Mouse (Mus musculus) frontal cortex, postnatal 25 days (tissue): Measurements from ENCODE around the gene Ugt1a6a.

Source experiments
- DNase-seq, 2 experiments: peaks; one replicate each; pipeline ENCODE4 v3.0.0; 2022; ENCODE audit warnings: low spot score in 2 of 2

Gene Ugt1a6a

DNA sequence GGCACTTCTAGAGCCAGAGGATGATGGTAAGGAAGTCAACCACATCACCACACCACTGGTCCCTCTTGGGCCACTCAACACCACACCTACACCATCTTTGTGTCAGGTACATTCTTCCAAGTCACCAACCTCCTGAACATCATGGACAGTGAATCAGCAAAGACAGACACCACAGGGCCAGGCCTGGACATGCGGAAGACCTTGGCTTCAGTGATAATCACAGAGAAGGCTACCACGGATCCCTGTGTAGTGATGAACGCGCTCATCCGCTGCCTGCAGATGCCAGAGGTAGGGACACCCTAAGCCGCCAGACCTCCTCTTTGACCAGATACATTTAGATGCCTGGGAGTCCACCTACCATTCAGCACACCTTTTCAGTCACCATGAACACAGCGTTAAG lies 93.5 kb downstream of the Ugt1a6a start:
- DNase-seq, result peak in 1 of 2 experiments; percentile 3

DNA sequence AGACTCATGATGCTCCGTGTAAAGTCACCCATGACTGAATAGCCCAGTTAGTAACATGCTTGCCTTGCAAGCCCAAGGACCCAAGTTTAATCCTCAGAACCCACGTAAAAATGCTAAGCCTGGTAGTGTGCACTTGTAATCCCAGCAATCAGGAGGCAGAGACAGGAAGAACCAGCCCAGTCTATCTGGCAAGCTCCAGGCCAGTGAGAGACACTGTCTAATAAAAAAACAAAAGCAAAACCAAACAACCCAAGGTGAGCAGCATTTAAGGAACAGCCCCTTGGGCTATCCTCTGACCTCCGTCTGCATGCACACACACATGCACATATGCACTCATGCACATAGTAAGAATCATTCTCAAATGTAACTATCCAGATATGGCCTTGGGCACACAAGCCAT lies 95.0 kb downstream of the Ugt1a6a start:
- DNase-seq, result no peak

DNA sequence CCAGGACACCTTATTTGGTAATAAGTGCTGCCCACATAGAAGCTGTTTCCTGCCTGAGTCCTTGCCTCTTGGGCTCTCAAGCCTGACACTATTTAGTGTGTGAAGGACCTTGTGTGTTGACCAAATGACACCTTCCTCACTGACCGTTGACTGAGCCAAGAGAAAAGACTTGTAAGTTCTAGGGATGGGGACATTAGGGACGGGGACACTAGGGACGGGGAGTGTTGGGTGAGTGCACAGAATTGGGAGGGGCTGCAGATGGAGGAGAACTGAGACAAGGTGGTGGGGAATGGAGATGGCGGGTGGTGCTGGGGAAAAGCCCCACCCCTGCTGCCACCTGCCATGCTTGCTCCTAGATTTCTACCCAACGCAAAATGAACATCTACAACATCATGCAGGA lies 95.4 kb downstream of the Ugt1a6a start:
- DNase-seq, result no peak

- DNase-seq, result no peak
Measured at GRCm38 (mm10) chr1:88230421-88230820, 95.8 kb downstream of the Ugt1a6a start.

- no peak for DNase-seq
Measured at GRCm38 (mm10) chr1:88230981-88231802, 96.6 kb downstream of the Ugt1a6a start.

DNA sequence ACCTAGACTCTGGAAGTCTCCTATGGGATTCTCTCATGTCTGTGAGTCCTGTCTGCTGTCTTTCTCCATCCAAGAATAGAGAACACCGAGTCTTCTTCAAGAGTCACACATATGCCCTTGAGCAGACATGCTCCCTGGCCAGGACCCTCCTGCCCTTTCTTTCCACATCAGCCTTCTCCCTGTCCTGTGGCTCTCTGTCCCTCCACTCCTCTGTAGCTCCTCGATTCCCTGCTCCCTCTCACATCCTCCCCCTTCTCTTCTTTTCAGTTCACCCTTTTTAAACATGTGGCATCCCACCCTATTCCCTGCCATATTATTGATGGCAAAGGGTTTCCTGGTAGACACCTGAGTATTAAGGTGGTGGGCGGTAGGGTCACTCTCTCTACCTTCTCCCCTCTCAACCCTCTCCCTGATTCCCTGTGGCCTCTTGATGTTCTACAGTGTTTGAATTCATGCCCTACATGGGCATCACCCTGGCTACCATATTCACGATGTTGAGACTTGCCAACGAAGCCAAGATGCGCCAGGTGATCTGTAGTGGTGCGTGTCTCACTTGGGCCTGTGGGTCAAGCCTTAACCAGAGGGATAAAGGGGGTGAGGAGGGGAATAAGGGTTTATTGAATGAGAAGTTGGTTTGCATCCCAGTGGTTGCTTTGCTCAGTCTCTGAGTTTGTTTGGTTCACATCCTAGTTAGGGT lies 97.3 kb downstream of the Ugt1a6a start:
- no peak for DNase-seq

- no peak for DNase-seq
Measured at GRCm38 (mm10) chr1:88232664-88233380, 98.2 kb downstream of the Ugt1a6a start.

DNA sequence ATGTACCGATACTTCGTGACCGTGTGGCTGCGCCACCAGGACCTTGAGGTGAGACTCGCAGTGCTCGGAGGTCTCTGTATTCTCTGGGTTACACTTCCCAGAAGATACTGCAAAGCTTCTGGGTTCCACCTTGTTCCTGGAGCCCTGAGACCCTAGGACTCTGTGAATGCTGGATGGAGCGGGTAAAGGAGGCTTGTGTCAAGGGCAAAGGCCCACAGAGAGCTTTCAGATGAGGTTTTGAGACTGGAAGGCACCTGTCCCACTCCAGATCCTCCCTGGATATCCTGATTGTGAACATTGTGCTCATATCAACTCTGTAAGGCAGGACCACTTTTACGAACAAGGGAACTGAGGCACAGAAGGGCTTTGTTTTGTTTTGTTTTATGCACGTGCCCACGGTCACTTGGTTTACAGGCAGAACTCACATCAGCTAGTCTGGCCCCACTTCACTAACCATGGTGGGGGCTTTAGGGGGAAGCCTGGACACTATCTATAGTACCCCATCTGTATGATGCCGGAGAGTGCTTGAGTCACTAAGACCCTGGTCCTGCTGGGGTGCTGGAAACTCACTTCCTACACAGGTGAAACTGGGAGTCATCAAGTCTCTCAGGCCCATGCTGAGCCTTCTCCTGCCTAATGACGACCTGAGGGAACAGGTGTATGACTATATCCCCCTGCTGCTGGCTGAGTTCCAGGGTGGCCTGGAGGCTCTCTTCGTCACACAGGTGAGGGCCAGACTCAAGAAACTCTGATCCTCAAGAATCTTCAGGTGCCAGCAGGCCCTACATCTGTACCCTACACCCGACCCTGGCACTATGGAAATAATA lies 99.0 kb downstream of the Ugt1a6a start:
- DNase-seq, result no peak

- no peak for DNase-seq
Measured at GRCm38 (mm10) chr1:88234248-88234610, 99.6 kb downstream of the Ugt1a6a start.

DNA sequence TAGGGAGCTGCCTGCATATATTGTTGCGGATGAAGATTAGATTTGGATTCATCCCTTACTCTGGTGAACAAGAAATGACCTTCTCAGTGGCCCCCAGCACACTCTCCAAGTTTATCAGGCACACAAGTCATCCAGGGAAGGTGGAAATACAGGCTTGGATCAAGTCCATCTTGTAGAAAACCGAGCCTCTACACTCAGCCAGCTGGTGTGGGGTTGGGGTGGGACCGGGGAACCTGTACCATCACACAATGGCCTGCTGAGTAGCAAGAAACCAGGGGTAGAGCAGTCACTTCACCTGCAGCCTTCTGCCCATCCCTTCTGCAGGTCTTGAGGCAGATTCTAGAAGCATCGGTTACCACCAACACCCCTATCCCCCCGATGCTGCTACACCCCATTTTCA lies 100.0 kb downstream of the Ugt1a6a start:
- no peak for DNase-seq

DNA sequence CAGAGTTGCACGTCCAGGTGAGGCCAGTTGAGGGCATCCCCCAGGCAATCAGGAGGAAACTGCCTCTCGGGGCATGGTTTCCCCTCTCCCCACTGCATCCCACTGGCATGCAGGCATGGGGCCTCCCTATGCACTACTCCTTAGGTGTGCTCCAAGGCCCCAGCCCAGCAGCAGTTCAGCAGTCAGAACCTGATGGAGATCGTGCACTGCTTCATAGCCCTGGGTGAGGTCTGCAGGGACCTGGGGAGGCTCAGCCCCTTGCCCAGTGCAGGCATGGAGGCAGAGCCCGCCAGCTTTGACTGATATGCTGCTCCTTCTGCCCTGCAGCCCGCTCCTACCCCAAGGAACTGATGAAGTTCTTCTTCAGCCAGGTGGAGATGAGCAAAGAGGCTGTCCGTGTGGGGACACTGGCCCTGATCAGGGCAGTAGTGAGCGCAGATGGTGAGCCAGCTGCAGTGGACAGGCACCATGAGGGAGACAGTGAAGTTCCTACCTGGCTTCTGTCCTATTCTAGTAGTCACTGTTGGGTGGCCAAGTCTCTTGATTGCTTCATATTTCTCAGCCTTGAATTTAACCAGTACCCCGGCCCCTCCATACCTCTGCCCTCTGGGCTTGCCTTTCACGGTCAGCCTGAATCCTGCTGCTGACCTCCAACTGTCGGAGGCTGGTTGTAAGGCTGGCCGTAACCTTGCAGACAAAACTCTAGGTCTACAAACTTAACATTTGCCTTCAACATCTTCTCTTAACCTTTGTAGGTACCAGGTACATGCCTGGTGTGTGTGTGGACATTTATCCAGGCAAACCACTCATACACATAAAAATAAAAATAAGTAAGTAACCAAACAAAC lies 100.7 kb downstream of the Ugt1a6a start:
- DNase-seq, result no peak

- DNase-seq, result no peak
Measured at GRCm38 (mm10) chr1:88235894-88236415, 101.3 kb downstream of the Ugt1a6a start.

GRCm38 (mm10) chr1:88237311-88237710 lies 102.7 kb downstream of the Ugt1a6a start:
- DNase-seq, result no peak

- no peak for DNase-seq
Measured at GRCm38 (mm10) chr1:88238771-88239170, 104.2 kb downstream of the Ugt1a6a start.

DNA sequence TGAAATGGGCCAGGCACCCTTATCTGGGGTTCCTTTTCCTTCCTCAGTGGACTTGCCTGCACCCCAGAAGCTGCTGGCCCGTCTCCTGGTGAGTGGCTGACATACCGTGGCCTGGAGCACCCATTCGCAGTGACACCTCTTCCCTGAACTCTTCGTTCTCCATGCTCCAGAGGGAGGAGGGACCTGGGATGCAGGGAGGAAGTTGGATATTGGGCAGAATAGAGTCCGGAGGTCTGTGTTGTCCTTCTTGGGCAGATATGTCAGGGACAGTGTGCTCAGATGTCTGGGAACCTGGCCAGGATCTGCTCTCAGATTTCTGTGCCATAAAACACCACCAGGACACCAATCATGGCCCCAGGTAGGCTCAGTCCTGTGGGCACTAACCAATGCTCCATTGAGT lies 105.5 kb downstream of the Ugt1a6a start:
- DNase-seq, result no peak

DNA sequence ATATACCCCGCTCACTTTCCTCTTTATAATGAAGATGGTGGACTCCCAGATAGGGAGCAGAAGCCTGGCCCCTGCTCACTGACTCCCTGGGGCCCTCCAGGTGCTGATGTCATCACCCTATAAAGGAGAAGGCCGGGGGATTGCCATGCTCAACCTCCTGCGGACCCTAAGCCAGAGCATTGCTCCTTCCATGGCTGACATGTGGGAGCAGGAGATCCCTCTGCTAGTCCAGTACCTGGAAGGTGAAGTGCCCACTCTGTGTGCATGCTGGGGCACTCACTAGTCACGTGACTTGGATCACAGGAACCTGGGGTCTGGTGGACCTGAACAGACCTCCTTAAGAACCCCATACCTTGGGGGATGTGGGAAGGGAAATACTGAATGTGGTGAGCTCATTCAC lies 106.0 kb downstream of the Ugt1a6a start:
- DNase-seq, result no peak

DNA sequence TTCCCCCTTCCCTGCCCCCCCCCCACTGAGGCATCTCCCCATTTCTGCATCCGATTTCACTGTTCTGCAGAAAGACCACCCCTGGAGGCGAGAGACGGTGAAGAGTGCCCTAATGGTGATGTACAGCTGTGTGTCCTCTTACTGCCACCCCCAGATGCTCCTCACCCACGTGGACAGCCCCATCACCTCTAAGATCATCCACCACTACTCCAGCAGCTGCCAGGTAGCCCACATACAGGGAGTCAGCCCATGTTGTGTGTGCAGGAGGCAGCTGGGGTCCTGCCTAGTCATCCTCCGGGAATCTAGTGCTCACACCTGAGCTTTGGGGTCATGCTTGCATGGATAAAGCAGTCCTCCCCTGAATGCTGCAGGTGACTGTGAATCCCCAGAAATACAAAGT lies 109.3 kb downstream of the Ugt1a6a start:
- DNase-seq, result no peak

DNA sequence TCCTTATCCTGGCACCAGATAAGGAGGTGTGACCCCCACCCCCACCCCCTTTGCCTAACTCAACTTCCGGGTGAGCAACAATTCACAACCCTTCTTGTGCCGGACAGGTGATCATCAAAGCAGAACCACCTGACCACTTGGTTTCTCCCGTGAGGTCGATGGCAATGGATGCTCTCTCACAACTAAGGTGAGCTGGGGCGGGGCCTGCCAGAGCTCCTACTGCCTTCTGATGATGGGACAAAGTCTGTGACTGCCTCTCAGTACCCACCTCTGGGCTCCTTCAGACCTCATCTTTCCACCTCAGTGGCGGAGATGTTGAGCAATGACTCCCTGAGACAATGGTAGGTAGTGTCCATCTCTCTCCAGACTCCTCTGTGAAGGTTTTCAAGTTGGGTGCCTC lies 111.3 kb downstream of the Ugt1a6a start:
- DNase-seq, result no peak

DNA sequence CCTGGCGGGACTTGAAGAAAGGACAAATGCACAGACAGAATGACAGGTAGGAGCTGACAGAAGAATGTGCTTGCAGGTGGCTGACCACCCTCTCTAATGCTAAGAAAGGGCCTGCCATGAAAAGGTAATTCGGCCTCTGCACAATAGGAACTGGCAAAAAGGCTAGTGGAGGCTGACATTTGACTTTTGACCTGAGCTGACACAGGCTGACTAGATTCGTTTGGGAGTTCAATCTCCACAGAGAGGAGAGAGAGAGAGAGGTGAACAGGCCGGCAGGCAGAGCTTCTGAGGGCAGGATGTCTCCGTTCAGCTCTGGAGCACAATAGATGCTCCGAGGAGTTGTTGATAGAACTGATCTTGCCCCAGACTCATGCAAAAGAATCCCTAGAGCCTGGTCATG lies 111.8 kb downstream of the Ugt1a6a start:
- no peak for DNase-seq

GRCm38 (mm10) chr1:88247660-88248059 lies 113.1 kb downstream of the Ugt1a6a start:
- no peak for DNase-seq

- DNase-seq, result no peak
Measured at GRCm38 (mm10) chr1:88248658-88249057, 114.0 kb downstream of the Ugt1a6a start.
